Comparison of ENCODE assay signal across 12 mouse cellular contexts in the genomic region with DNA sequence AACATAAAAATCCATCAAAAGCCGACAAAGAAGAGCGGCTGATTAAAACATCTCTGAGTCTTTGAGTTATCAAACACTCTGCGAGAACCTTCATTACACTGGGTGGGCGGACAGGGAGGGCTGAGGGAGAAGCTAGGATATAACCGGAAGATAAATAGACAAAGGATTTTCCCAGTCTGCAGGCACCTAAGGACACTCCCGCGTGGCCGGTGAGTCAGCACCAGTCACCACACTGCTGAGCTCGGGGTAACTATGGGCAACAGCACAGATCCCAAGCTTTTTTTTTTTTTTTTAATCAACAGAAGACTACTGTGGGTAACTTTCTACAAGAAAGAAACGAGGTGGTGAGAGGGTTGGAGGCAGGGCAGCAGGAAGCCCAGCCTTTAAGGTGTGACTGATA. TPM values are rescaled to one million over a fixed set of nuclear protein-coding genes. Genes with fewer than 3 reads are reported as not detected.
A peak's percentile ranks its signal among the peaks of the same experiment; 100 is the strongest.
DNase-seq lines count a peak whose midpoint lies in the region; ATAC-seq lines count a peak whose summit lies in the region.
"Had no signal": no experiment of that assay in that cellular context is flagged by ENCODE, and none has a peak within 500 bp of the region (broad histone marks: within the 10 kb centered on the region; RNA-seq: fewer than 3 reads in every experiment).

No protein-coding gene starts in this region.

- H3K4me3 ChIP-seq in heart, embryonic 11.5 days (ENCODE audit: low read depth, low read length), result no peak overlapping the region
- H3K4me3 ChIP-seq: heart, adult 2 months; hindbrain, embryonic 13.5 days had no signal

- 45% methylated on average over 10 of the region's 10 CpGs for WGBS in heart, embryonic 11.5 days (ENCODE audit: insufficient replicate concordance)

- H3K4me2 ChIP-seq in heart, embryonic 11.5 days, result no peak overlapping the region
- H3K4me2 ChIP-seq: hindbrain, embryonic 13.5 days had no signal

- no peak for ATAC-seq in heart, embryonic 11.5 days (replicated peaks; ENCODE audit: insufficient number of reproducible peaks, low FRiP score, low TSS enrichment)
- ATAC-seq: forebrain, embryonic 16.5 days had no signal

- H3K9ac ChIP-seq in heart, embryonic 11.5 days (ENCODE audit: low read depth, low read length), result no peak overlapping the region
- H3K9ac ChIP-seq: hindbrain, embryonic 13.5 days had no signal

- H3K4me1 ChIP-seq in heart, embryonic 11.5 days (ENCODE audit: control insufficient read depth, insufficient read depth, low read length), result no peaks in the 10 kb centered on the region
- H3K4me1 ChIP-seq: hindbrain, embryonic 13.5 days had no signal

- no peaks in the 10 kb centered on the region for H3K27me3 ChIP-seq in heart, embryonic 11.5 days (ENCODE audit: control insufficient read depth, insufficient read depth, low read length)
- H3K27me3 ChIP-seq: hindbrain, embryonic 13.5 days had no signal

- no peaks in the 10 kb centered on the region for H3K9me3 ChIP-seq in heart, embryonic 11.5 days (replicated peaks; ENCODE audit: control insufficient read depth, low read length)
- H3K9me3 ChIP-seq: hindbrain, embryonic 13.5 days had no signal

- no peaks in the 10 kb centered on the region for H3K36me3 ChIP-seq in heart, embryonic 11.5 days (ENCODE audit: control insufficient read depth, insufficient read depth, low read length)
- H3K36me3 ChIP-seq: hindbrain, embryonic 13.5 days had no signal

- no peak overlapping the region for H3K27ac ChIP-seq in heart, embryonic 11.5 days (ENCODE audit: low read depth, low read length)
- H3K27ac ChIP-seq: heart, adult 2 months; hindbrain, embryonic 13.5 days had no signal

- intact Hi-C loops in left cerebral cortex, postnatal 25 days (cut with DNase I), result loop anchor here (2.0 kb wide), 1 partner anchor 23 kb away; no protein-coding TSS in a partner anchor

- DNase-seq in 3134 (ENCODE audit: extremely low read depth, insufficient read length, low spot score) (peak; percentile 67), 3T3-L1 (ENCODE audit: low read depth, low spot score) (peak; percentile 93), liver (no peak)
- peak; percentile 64 for DNase-seq in adrenal gland, postnatal 25 days
- DNase-seq in left cerebral cortex, postnatal 25 days (ENCODE audit: low spot score in 2 of 2), result peak; percentile 43 to 83
- no peak for DNase-seq in thymus, postnatal 4 days
- no peak for DNase-seq in layer of hippocampus, postnatal 10 days (ENCODE audit: low spot score in 2 of 2)
- DNase-seq: heart, adult 2 months; lung, postnatal 36 days had no signal

RNA-seq across cellular contexts. Expression of a gene that starts 16.6 kb away (rescaled TPM):
- 7.9 and 9.5 TPM in 2 replicates for total RNA-seq in adrenal gland, postnatal 25 days (2021)
- total RNA-seq in left cerebral cortex, postnatal 25 days (2021), result 10 to 100 TPM; 56.5 to 75.0 TPM
- polyA plus RNA-seq in heart, embryonic 11.5 days (2014; fragmentation: Nextera tagmentation; extraction: Ambion mirVana), result 2.2 and 2.3 TPM in 2 replicates
- 10 to 100 TPM; 70.7 to 72.0 TPM for total RNA-seq in layer of hippocampus, postnatal 10 days (2021)

RNA-seq across cellular contexts. Expression of a gene that starts 28.1 kb away (rescaled TPM):
- 0.12 and 0.24 TPM in 2 replicates for total RNA-seq in adrenal gland, postnatal 25 days (2021)
- total RNA-seq in left cerebral cortex, postnatal 25 days (2021), result under 1 TPM; 0.11 to 0.23 TPM
- 0.32 and 0.49 TPM in 2 replicates for polyA plus RNA-seq in heart, embryonic 11.5 days (2014; fragmentation: Nextera tagmentation; extraction: Ambion mirVana)
- total RNA-seq in layer of hippocampus, postnatal 10 days (2021), result under 1 TPM in 1 of 2 experiments, not detected in 1; 0.09 TPM

Comparison
In these comparisons a context has a peak if more than half of its experiments do, and no peak if none do; other contexts are left out.
1. DNase-seq: peak in 3134 (single experiment), 3T3-L1 (single experiment), adrenal gland, postnatal 25 days (single experiment) and left cerebral cortex, postnatal 25 days (2 of 2); none in liver (single experiment), thymus, postnatal 4 days (single experiment) and layer of hippocampus, postnatal 10 days (0 of 2).